Mouse (Mus musculus): Measurements from ENCODE around the gene Agrn.

GRCm38 (mm10) chr4:156195927-156196870 lies 1.1 kb downstream of the Agrn start:
- TF ChIP-seq CTCF (IDR thresholded peaks at IDR 0.05; ENCODE audit: control insufficient read depth, insufficient read depth, low read length) (no peak), POLR2A (IDR thresholded peaks at IDR 0.05; ENCODE audit: borderline replicate concordance, control insufficient read depth, low read depth, low read length) (no peak)
